Mouse (Mus musculus) skeletal muscle tissue, adult 2 months (tissue): ENCODE data around the gene Pam.

ENCODE experiments used
- DNase-seq: peaks from one replicate; pipeline ENCODE4 v3.0.0-alpha.2; 2012; ENCODE audit warnings: low read depth, low spot score

The Pam gene

GRCm38 (mm10) chr1:97916218-97916970 is 179.1 kb downstream of the Pam start:
- no peak for DNase-seq

DNA sequence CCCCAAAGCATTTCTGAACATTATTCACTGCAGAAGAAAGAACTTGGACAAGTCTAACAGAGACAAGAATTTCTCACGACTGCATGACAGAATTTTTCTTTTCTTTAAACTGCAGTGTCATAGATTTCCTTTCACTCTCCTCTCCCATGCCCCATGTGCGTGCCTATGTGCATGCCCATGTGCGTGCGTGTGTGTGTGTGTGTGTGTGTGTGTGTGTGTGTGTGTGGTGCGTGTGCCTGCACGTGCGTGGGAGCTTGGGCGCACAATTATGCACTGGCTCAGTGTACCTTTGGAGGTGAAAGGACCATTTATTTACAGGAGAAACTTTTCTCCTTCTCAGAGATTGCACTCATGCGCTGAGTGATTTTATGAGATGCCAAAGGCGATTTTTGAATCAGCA is 179.7 kb downstream of the Pam start:
- DNase-seq: no peak

- peak; percentile 34 for DNase-seq
These were observed 184.6 kb downstream of the Pam start for GRCm38 (mm10) chr1:97910874-97911273.

DNA sequence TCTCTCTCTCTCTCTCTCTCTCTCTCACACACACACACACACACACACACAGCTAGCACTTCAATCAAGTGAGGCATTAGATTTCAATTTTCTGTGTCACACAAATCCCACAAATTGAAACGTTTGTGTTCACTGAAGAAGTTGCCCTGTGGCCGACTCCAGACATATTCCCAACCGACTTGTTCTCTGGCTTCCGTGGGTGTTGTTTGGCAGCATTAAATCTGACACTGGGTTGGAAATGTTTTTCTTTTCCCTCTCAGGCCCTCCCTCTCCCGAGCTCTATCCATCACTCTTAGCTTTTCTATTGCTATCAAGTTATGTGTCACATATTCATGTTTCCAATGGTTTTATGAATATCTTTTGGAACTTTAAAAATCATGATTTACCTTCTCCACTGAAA is 185.9 kb downstream of the Pam start:
- no peak for DNase-seq

GRCm38 (mm10) chr1:97908736-97909135 is 186.7 kb downstream of the Pam start:
- no peak for DNase-seq

DNA sequence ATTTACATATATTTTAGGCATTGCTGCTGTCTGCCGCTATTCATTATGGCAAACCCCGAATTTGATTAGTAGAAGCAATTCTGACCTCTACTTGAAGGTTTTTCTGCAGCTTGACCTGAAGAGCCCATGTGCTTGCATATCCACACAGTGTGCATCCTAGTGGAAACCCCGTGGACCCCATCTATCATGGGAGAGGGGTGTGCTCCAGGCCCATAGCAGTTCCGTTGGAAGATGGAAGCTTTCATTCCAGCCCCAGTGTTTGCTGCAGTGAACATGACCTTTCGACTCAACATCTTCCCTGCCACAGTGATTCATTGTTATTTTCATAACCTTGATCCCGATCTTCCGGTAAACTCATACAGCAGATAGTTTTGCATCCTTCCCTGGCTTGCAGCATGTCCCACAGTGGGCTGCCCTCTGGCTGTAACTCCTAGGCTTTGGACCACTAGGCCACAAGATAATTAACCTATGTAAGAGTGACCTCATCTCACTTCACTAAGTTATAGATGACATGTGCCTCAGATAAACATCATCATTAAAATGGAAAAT is 191.5 kb downstream of the Pam start:
- no peak for DNase-seq

GRCm38 (mm10) chr1:97902830-97903229 is 192.6 kb downstream of the Pam start:
- DNase-seq: no peak

DNA sequence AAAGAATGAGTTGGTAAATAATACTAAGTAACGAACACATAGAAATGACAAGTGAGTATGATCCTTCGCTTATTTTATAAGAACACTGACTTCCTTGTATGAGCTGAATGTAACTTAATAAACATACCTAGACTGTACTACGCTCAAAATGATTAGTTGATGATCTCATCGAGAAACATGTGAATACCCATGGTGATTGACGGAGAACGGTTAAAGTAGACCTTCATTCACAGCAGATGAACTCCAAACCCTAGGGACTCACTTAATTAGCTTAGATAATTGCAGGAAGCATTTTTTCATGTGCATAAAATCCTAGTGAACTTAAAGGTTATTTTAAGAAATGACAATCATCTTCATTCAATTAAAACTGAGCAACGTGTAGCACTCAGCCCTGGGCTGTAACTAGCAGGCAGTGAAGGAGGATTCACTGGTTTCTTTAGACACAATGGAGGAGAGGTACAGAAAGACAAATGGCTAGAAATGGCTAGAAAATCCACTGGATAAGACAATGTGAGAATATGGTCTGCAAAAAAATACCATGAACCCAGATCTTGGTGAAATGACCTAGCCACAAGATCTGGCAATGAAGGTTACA is 194.8 kb downstream of the Pam start:
- no peak for DNase-seq

GRCm38 (mm10) chr1:97887511-97887910 is 207.9 kb downstream of the Pam start:
- DNase-seq: peak; percentile 13

GRCm38 (mm10) chr1:97883498-97883897 is 211.9 kb downstream of the Pam start:
- DNase-seq: no peak

DNA sequence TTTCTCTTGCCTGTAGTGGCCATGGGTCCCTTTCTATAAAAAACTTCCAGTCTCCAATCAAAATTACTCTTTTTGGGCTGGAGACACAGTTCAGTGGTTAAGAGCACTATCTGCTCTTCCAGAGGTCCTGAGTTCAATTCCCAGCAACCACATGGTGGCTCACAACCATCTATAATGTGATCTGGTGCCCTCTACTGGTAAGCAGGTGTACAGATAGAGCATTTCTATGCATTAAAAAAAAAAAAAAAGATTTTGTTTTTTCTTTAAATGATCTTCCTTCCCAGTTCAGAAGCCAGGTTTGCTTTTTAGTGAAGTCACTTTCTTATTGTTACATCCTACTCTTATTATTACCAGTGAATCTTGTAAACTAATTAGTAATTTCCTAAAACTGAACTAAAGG is 218.4 kb downstream of the Pam start:
- no peak for DNase-seq

DNA sequence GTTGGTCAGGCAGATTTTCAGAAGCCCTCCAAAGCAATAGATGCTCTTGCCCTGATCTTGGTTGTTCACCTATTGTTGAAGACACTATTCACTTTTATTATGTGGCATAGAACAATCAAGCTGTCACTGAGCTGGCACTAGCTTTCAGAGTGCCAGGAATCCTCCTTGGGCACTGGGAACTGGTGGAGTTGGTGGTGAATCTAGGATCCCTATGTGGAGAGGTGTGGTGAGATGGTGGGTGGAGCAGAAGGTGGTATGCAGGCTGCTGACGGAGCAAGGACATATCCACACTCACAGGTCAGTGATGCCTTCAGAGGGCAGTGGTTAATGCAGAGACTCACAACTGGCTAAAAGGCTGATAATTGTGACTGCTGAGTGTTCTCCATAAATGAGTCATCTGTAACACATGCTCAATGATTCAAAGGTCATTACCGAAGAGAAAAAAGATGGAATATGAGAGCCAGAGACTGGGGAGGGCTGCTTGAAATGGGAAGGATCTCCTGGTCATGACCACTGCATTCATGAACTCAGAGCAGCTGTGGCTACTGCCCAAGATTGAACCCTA is 221.9 kb downstream of the Pam start:
- no peak for DNase-seq

- DNase-seq: no peak
These were observed 223.0 kb downstream of the Pam start for GRCm38 (mm10) chr1:97872493-97872892.

DNA sequence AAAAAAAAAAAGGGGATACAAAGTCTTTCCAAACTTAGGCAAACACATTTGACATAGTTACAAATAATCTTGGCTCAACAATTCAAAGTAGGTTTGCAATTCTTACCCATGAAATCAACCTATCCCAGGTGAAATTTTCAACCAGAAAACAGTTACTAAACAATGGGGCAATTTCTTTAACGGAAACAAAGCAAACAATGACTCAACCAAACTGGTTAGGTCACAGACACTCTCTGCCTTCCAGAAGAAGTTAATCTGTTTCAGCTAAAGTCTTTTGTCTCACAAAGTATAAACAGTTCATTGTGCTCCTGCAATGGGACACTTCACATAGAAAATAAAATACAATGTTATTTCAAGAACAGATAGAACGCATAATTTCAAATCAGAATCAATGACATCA is 223.4 kb downstream of the Pam start:
- DNase-seq: no peak

DNA sequence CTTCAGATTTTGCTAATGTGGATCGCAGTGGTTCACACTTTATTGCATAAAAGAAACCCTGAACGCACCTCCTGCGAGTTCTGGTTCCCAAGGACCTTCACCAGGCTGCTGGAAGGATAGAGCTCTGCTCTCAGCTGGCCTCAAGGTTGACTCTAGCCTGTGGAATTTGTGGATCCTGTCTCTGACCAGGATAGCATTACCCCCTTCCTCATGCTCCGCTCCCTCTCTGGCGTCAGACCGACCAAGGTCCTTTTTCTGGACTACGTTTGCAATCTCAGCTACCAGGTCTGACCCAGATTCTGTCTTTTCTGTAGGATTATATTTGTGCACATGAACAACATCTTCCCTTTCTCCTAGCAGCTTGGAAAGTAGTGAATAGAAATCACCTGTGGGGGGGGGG is 231.3 kb downstream of the Pam start:
- DNase-seq: no peak

GRCm38 (mm10) chr1:97863140-97863539 is 232.3 kb downstream of the Pam start:
- DNase-seq: no peak

- no peak for DNase-seq
These were observed 232.7 kb downstream of the Pam start for GRCm38 (mm10) chr1:97862734-97863133.

DNA sequence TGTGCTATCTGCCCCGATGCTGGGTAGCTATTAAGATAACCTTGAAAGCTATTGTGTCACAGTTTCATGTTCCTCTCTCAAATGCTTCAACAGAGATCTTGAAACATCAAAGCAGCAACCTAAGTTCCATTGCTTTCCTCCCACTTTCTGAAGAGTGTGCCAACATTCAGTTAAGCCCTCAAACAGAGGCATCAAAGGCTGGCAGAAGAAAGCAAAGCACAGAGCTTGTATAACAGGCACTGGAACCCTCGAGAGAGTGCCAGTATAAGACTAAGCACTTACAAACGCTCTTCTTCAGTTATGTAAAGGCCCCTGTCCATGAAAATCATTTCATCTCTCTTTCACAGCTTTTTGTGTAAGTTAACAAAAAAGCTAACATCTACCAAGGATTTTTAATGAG is 241.2 kb downstream of the Pam start:
- DNase-seq: no peak

GRCm38 (mm10) chr1:97851601-97852175 is 243.8 kb downstream of the Pam start:
- no peak for DNase-seq

- no peak for DNase-seq
These were observed 246.7 kb downstream of the Pam start for GRCm38 (mm10) chr1:97848601-97849241.

- no peak for DNase-seq
These were observed 252.0 kb downstream of the Pam start for GRCm38 (mm10) chr1:97843220-97843992.
